Mouse (Mus musculus) forebrain, embryonic 14.5 days (tissue): ENCODE results near the gene Arrdc5. TPM values are rescaled to one million over a fixed set of nuclear protein-coding genes. Genes with fewer than 3 reads are reported as not detected.

Experiments used
- polyA plus RNA-seq: library from polyadenylated mRNA; unstranded; fragments of >200 nt; fragmentation: Nextera tagmentation; extraction: Ambion mirVana; gene quantifications from 2 replicates; pipeline ENCODE4 v1.2.1, GENCODE M21; 2014

The Arrdc5 gene
- polyA plus RNA-seq, 1 experiment from 2014 or later, result not detected

Other genes with a start within 250 kb of the Arrdc5 start
- 68.8 and 83.7 TPM in 2 replicates for gene Ubxn6, start 225.3 kb downstream of the Arrdc5 start, polyA plus RNA-seq
- 81.5 and 109 TPM in 2 replicates for gene Hdgfl2, start 220.7 kb downstream of the Arrdc5 start, polyA plus RNA-seq
- gene Plin4, start 190.5 kb downstream of the Arrdc5 start, polyA plus RNA-seq, result 0.04 and 0.07 TPM in 2 replicates
- gene Plin5, start 182.7 kb downstream of the Arrdc5 start, polyA plus RNA-seq, result 0.42 and 0.67 TPM in 2 replicates
- gene Lrg1, start 178.3 kb downstream of the Arrdc5 start, polyA plus RNA-seq, result not detected in 2 replicates
- 9.4 and 12.1 TPM in 2 replicates for gene Sema6b, start 159.9 kb downstream of the Arrdc5 start, polyA plus RNA-seq
- 9.7 and 10.9 TPM in 2 replicates for gene Tnfaip8l1, start 137.8 kb downstream of the Arrdc5 start, polyA plus RNA-seq
- gene Mydgf, start 116.4 kb downstream of the Arrdc5 start, polyA plus RNA-seq, result 58.8 and 63.5 TPM in 2 replicates
- 18.3 and 25.9 TPM in 2 replicates for gene Dpp9, start 81.4 kb downstream of the Arrdc5 start, polyA plus RNA-seq
- gene Fem1a, start 43.5 kb downstream of the Arrdc5 start, polyA plus RNA-seq, result 18.0 and 22.0 TPM in 2 replicates
- gene Ticam1, start 23.5 kb downstream of the Arrdc5 start, polyA plus RNA-seq, result 1.5 and 2.2 TPM in 2 replicates
- gene Plin3, start 7.4 kb downstream of the Arrdc5 start, polyA plus RNA-seq, result 15.3 and 17.8 TPM in 2 replicates
- gene Uhrf1, start 3.0 kb upstream of the Arrdc5 start, polyA plus RNA-seq, result 38.9 and 47.4 TPM in 2 replicates
- gene Kdm4b, start 25.8 kb upstream of the Arrdc5 start, polyA plus RNA-seq, result 41.7 and 58.5 TPM in 2 replicates
- gene Ptprs, start 176.2 kb upstream of the Arrdc5 start, polyA plus RNA-seq, result 248 and 319 TPM in 2 replicates
- 0.14 TPM in 1 of 2 replicates, not detected in the other for gene Znrf4, start 212.1 kb upstream of the Arrdc5 start, polyA plus RNA-seq